20 mouse cellular contexts compared by ENCODE assay signal in genomic region chr2:128381684-128382205, GRCm38 (mm10).
"Had no signal": no experiment of that assay in that cellular context is flagged by ENCODE, and none has a peak within 500 bp of the region (broad histone marks: within the 10 kb centered on the region; RNA-seq: fewer than 3 reads in every experiment).

No protein-coding gene starts in this region.

- H3K36me3 ChIP-seq: limb, embryonic 12.5 days; limb, embryonic 15.5 days; midbrain, embryonic 15.5 days; neural tube, embryonic 13.5 days had no signal

- DNase-seq: kidney, postnatal 36 days; layer of hippocampus, postnatal 36 days; liver, postnatal 0 days; lung, embryonic 14.5 days; lung, postnatal 36 days; retina, postnatal 1 day; right cerebral cortex, postnatal 25 days; spleen, adult 18-20 months; thymus, adult 18-20 months; thymus, postnatal 4 days had no signal

- H3K4me3 ChIP-seq: left cerebral cortex, adult 2 months; limb, embryonic 12.5 days; limb, embryonic 15.5 days; midbrain, embryonic 15.5 days; neural tube, embryonic 13.5 days had no signal

- H3K27me3 ChIP-seq: limb, embryonic 12.5 days; midbrain, embryonic 15.5 days had no signal

- H3K27ac ChIP-seq: kidney, postnatal 0 days; left cerebral cortex, adult 2 months; limb, embryonic 12.5 days; limb, embryonic 15.5 days; liver, embryonic 14.5 days; midbrain, embryonic 15.5 days; neural tube, embryonic 13.5 days had no signal

- H3K4me2 ChIP-seq: limb, embryonic 12.5 days; limb, embryonic 15.5 days; liver, embryonic 11.5 days; lung, embryonic 14.5 days; midbrain, embryonic 11.5 days; midbrain, embryonic 15.5 days; neural tube, embryonic 13.5 days had no signal

- ATAC-seq: liver, postnatal 0 days; lung, postnatal 0 days; midbrain, embryonic 15.5 days had no signal

- H3K9me3 ChIP-seq: limb, embryonic 12.5 days; limb, embryonic 15.5 days; midbrain, embryonic 15.5 days; neural tube, embryonic 13.5 days had no signal

- H3K9ac ChIP-seq: limb, embryonic 12.5 days; limb, embryonic 15.5 days; liver, embryonic 14.5 days; liver, postnatal 0 days; lung, embryonic 14.5 days; midbrain, embryonic 15.5 days; neural tube, embryonic 13.5 days had no signal
